Mouse (Mus musculus): ENCODE measurements around the gene Mbd5.
"Not testable (repeated sequence)": the region's sequence is repeated elsewhere in the genome, so short reads cannot be mapped to it uniquely, and the experiment has no call there.

Gene Mbd5

GRCm38 (mm10) chr2:49160232-49160947 lies 211.1 kb downstream of the Mbd5 start:
- no peak for DNase-seq (ENCODE audit: low read depth, low spot score)

GRCm38 (mm10) chr2:49169766-49170165 lies 220.5 kb downstream of the Mbd5 start:
- no peak for DNase-seq (ENCODE audit: low read depth, low spot score)

- DNase-seq (ENCODE audit: low read depth, low spot score): no peak
Observed at GRCm38 (mm10) chr2:49177015-49177414, 227.7 kb downstream of the Mbd5 start.

- DNase-seq (ENCODE audit: low read depth, low spot score): no peak
Observed at GRCm38 (mm10) chr2:49190984-49191383, 241.7 kb downstream of the Mbd5 start.

GRCm38 (mm10) chr2:49191695-49192094 lies 242.4 kb downstream of the Mbd5 start:
- DNase-seq (ENCODE audit: low read depth, low spot score): no peak

GRCm38 (mm10) chr2:49204081-49204480 lies 254.8 kb downstream of the Mbd5 start:
- no peak for DNase-seq (ENCODE audit: low read depth, low spot score)

GRCm38 (mm10) chr2:49205692-49206091 lies 256.4 kb downstream of the Mbd5 start:
- not testable (repeated sequence) for DNase-seq (ENCODE audit: low read depth, low spot score)

GRCm38 (mm10) chr2:49209349-49209748 lies 260.0 kb downstream of the Mbd5 start:
- no peak for DNase-seq (ENCODE audit: low read depth, low spot score)

- DNase-seq (ENCODE audit: low read depth, low spot score): no peak
Observed at GRCm38 (mm10) chr2:49210408-49210807, 261.1 kb downstream of the Mbd5 start.

GRCm38 (mm10) chr2:49229725-49230124 lies 280.4 kb downstream of the Mbd5 start:
- DNase-seq (ENCODE audit: low read depth, low spot score): no peak

GRCm38 (mm10) chr2:49234064-49234463 lies 284.8 kb downstream of the Mbd5 start:
- DNase-seq (ENCODE audit: low read depth, low spot score): no peak

GRCm38 (mm10) chr2:49241715-49242114 lies 292.4 kb downstream of the Mbd5 start:
- no peak for DNase-seq (ENCODE audit: low read depth, low spot score)

- DNase-seq (ENCODE audit: low read depth, low spot score): no peak
Observed at GRCm38 (mm10) chr2:49264092-49264491, 314.8 kb downstream of the Mbd5 start.

GRCm38 (mm10) chr2:49272295-49272967 lies 323.1 kb downstream of the Mbd5 start:
- DNase-seq (ENCODE audit: low read depth, low spot score): no peak

- no peak for DNase-seq (ENCODE audit: low read depth, low spot score)
Observed at GRCm38 (mm10) chr2:49276017-49276722, 326.9 kb downstream of the Mbd5 start.

GRCm38 (mm10) chr2:49280496-49280895 lies 331.2 kb downstream of the Mbd5 start:
- DNase-seq (ENCODE audit: low read depth, low spot score): no peak

- no peak for DNase-seq (ENCODE audit: low read depth, low spot score)
Observed at GRCm38 (mm10) chr2:49283583-49283982, 334.3 kb downstream of the Mbd5 start.

- DNase-seq (ENCODE audit: low read depth, low spot score): no peak
Observed at GRCm38 (mm10) chr2:49286965-49287364, 337.7 kb downstream of the Mbd5 start.

GRCm38 (mm10) chr2:49291709-49292108 lies 342.4 kb downstream of the Mbd5 start:
- no peak for DNase-seq (ENCODE audit: low read depth, low spot score)

GRCm38 (mm10) chr2:49312629-49313447 lies 363.5 kb downstream of the Mbd5 start:
- DNase-seq (ENCODE audit: low read depth, low spot score): peak; percentile 36

GRCm38 (mm10) chr2:49333594-49333993 lies 384.3 kb downstream of the Mbd5 start:
- no peak for DNase-seq (ENCODE audit: low read depth, low spot score)

- no peak for DNase-seq (ENCODE audit: low read depth, low spot score)
Observed at GRCm38 (mm10) chr2:49335267-49335666, 386.0 kb downstream of the Mbd5 start.
